Mouse (Mus musculus): ENCODE measurements around the gene Mrpl42. TPM values are rescaled to one million over a fixed set of nuclear protein-coding genes. Genes with fewer than 3 reads are reported as not detected.

Mrpl42 gene
- polyA plus RNA-seq, 1 experiment = 163 TPM

- Histone ChIP-seq H3K36me3 (ENCODE audit: control insufficient read depth, insufficient read depth) (peaks cover 20% of the 10 kb centered on the region), H3K4me3 (ENCODE audit: insufficient read depth, poor library complexity, severe bottlenecking) (no peak overlapping the region), H3K27me3 (ENCODE audit: control insufficient read depth, insufficient read depth, insufficient read length) (no peaks in the 10 kb centered on the region), H3K79me2 (ENCODE audit: control insufficient read depth, insufficient read depth) (peaks cover 100% of the 10 kb centered on the region), H3K79me3 (ENCODE audit: low read depth) (peaks cover 99% of the 10 kb centered on the region), H3ac (ENCODE audit: control insufficient read depth, insufficient read length, low read depth) (no peak overlapping the region)
- TF ChIP-seq MYOD1 (IDR thresholded peaks at IDR 0.05; ENCODE audit: control insufficient read depth, insufficient read length, low read depth) (no peak), CEBPB (IDR thresholded peaks at IDR 0.05; ENCODE audit: low read depth) (no peak), MAX (IDR thresholded peaks at IDR 0.05) (no peak), FOSL1 (IDR thresholded peaks at IDR 0.05; ENCODE audit: insufficient read depth, low read length, poor library complexity, severe bottlenecking) (no peak), MYOG (IDR thresholded peaks at IDR 0.05; ENCODE audit: control insufficient read depth, extremely low read depth, insufficient read length) (no peak), USF1 (IDR thresholded peaks at IDR 0.05; ENCODE audit: low read depth) (no peak), CTCF (IDR thresholded peaks at IDR 0.05; ENCODE audit: control insufficient read depth, insufficient read depth, insufficient read length) (no peak)
Measured at GRCm38 (mm10) chr10:95526495-95527122, 24.9 kb upstream of the Mrpl42 start.

DNA sequence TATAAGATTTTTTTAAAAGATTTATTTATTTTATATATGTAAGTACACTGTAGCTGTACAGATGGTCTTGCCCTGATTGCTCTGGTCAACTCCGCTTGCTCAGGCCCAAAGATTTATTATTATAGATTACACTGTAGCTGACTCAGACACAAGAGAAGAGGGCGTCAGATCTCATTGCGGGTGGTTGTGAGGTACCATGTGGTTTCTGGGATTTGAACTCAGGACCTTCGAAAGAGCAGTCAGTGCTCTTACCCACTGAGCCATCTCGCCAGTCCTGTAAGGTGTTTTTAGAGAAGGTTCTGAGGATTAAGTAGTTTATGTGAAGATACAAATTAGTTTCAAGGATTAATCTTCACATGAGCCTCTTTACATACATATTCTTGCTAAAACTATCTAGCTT is 24.1 kb upstream of the Mrpl42 start:
- Histone ChIP-seq H3K4me3 (ENCODE audit: insufficient read depth, poor library complexity, severe bottlenecking) (no peak overlapping the region), H3K27me3 (ENCODE audit: control insufficient read depth, insufficient read depth, insufficient read length) (no peaks in the 10 kb centered on the region), H3ac (ENCODE audit: control insufficient read depth, insufficient read length, low read depth) (no peak overlapping the region), H3K36me3 (ENCODE audit: control insufficient read depth, insufficient read depth) (peaks cover 20% of the 10 kb centered on the region), H3K79me3 (ENCODE audit: low read depth) (peaks cover 99% of the 10 kb centered on the region), H3K79me2 (ENCODE audit: control insufficient read depth, insufficient read depth) (peaks cover 100% of the 10 kb centered on the region)
- no peak for TF ChIP-seq FOSL1 (IDR thresholded peaks at IDR 0.05; ENCODE audit: insufficient read depth, low read length, poor library complexity, severe bottlenecking)
- TF ChIP-seq MAX (IDR thresholded peaks at IDR 0.05) = no peak
- TF ChIP-seq MYOD1 (IDR thresholded peaks at IDR 0.05; ENCODE audit: control insufficient read depth, insufficient read length, low read depth) = no peak
- no peak for TF ChIP-seq CTCF (IDR thresholded peaks at IDR 0.05; ENCODE audit: control insufficient read depth, insufficient read depth, insufficient read length)
- no peak for TF ChIP-seq MYOG (IDR thresholded peaks at IDR 0.05; ENCODE audit: control insufficient read depth, extremely low read depth, insufficient read length)
- no peak for TF ChIP-seq CEBPB (IDR thresholded peaks at IDR 0.05; ENCODE audit: low read depth)
- TF ChIP-seq USF1 (IDR thresholded peaks at IDR 0.05; ENCODE audit: low read depth) = no peak

DNA sequence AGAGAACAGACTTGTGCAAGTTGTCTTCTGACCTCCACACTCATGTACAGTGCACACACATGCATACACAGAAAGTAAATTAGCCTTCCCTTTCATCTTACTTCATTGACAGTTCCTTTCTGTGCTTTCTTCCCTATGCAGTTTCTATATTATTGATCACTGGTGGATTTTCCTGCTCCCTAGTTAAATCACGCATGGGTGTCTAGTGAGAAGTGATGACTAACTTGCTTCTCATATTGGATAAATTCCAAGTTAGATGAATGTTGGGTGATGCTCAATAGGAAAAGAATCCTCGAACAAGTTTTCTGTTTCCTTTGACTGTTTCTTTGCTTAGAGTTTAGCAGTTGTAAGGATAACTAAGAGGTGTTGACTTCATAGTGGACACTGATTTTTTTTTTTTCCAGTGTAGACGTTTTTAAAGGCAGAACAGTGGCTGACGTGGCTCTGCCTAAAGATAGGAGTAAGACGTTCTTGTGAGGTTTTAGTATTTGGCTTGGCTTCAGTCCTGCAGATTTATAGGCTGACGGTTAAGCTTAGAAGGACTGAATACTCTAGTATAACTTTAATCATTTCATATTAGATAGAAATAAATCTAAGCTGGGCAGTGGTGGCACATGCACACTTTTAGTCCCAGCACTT is 23.4 kb upstream of the Mrpl42 start:
- no peak for TF ChIP-seq MYOG (IDR thresholded peaks at IDR 0.05; ENCODE audit: control insufficient read depth, extremely low read depth, insufficient read length)
- no peak for TF ChIP-seq CEBPB (IDR thresholded peaks at IDR 0.05; ENCODE audit: low read depth)
- no peak for TF ChIP-seq CTCF (IDR thresholded peaks at IDR 0.05; ENCODE audit: control insufficient read depth, insufficient read depth, insufficient read length)
- TF ChIP-seq FOSL1 (IDR thresholded peaks at IDR 0.05; ENCODE audit: insufficient read depth, low read length, poor library complexity, severe bottlenecking) = no peak
- no peak for TF ChIP-seq USF1 (IDR thresholded peaks at IDR 0.05; ENCODE audit: low read depth)
- no peak for TF ChIP-seq MYOD1 (IDR thresholded peaks at IDR 0.05; ENCODE audit: control insufficient read depth, insufficient read length, low read depth)
- no peak for TF ChIP-seq MAX (IDR thresholded peaks at IDR 0.05)
- Histone ChIP-seq H3K27me3 (ENCODE audit: control insufficient read depth, insufficient read depth, insufficient read length) (no peaks in the 10 kb centered on the region), H3K79me2 (ENCODE audit: control insufficient read depth, insufficient read depth) (peaks cover 100% of the 10 kb centered on the region), H3ac (ENCODE audit: control insufficient read depth, insufficient read length, low read depth) (no peak overlapping the region), H3K36me3 (ENCODE audit: control insufficient read depth, insufficient read depth) (peaks cover 26% of the 10 kb centered on the region), H3K4me3 (ENCODE audit: insufficient read depth, poor library complexity, severe bottlenecking) (no peak overlapping the region), H3K79me3 (ENCODE audit: low read depth) (peaks cover 99% of the 10 kb centered on the region)

DNA sequence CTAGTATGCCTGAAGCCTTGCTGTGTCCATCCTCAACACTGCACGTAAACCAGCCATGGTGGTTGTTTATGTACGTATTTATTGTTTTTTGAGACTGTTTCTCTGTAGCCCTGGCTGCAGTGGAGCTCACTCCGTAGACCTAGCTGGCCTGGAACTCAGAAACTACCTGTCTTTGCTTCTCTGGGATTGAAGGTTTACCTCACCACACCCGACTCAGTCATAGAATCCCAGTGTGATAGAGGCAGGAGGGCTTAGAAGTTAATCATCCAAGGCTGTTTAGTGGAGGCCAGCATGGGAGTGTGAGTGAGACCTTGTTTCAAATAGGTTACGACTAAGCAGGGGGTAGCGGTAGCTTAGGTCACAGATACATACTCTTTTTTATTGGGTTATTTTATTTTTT is 15.9 kb upstream of the Mrpl42 start:
- Histone ChIP-seq H3K79me2 (ENCODE audit: control insufficient read depth, insufficient read depth) (peaks cover 83% of the 10 kb centered on the region), H3K27me3 (ENCODE audit: control insufficient read depth, insufficient read depth, insufficient read length) (no peaks in the 10 kb centered on the region), H3K79me3 (ENCODE audit: low read depth) (peaks cover 76% of the 10 kb centered on the region), H3K4me3 (ENCODE audit: insufficient read depth, poor library complexity, severe bottlenecking) (no peak overlapping the region), H3ac (ENCODE audit: control insufficient read depth, insufficient read length, low read depth) (no peak overlapping the region), H3K36me3 (ENCODE audit: control insufficient read depth, insufficient read depth) (peaks cover 44% of the 10 kb centered on the region)
- no peak for TF ChIP-seq FOSL1 (IDR thresholded peaks at IDR 0.05; ENCODE audit: insufficient read depth, low read length, poor library complexity, severe bottlenecking)

- peaks cover 55% of the 10 kb centered on the region for H3K79me3 ChIP-seq (ENCODE audit: low read depth)
- TF ChIP-seq FOSL1 (IDR thresholded peaks at IDR 0.05; ENCODE audit: insufficient read depth, low read length, poor library complexity, severe bottlenecking) (no peak), MAX (IDR thresholded peaks at IDR 0.05) (no peak), CEBPB (IDR thresholded peaks at IDR 0.05; ENCODE audit: low read depth) (no peak), CTCF (IDR thresholded peaks at IDR 0.05; ENCODE audit: control insufficient read depth, insufficient read depth, insufficient read length) (no peak), MYOG (IDR thresholded peaks at IDR 0.05; ENCODE audit: control insufficient read depth, extremely low read depth, insufficient read length) (no peak), MYOD1 (IDR thresholded peaks at IDR 0.05; ENCODE audit: control insufficient read depth, insufficient read length, low read depth) (no peak), USF1 (IDR thresholded peaks at IDR 0.05; ENCODE audit: low read depth) (no peak)
- peak overlapping the region; percentile 96 for H3K4me3 ChIP-seq (ENCODE audit: insufficient read depth, poor library complexity, severe bottlenecking)
- no peaks in the 10 kb centered on the region for H3K27me3 ChIP-seq (ENCODE audit: control insufficient read depth, insufficient read depth, insufficient read length)
- H3K36me3 ChIP-seq (ENCODE audit: control insufficient read depth, insufficient read depth) = peaks cover 33% of the 10 kb centered on the region
- H3K79me2 ChIP-seq (ENCODE audit: control insufficient read depth, insufficient read depth) = peaks cover 60% of the 10 kb centered on the region
- peak overlapping the region; percentile 96 for H3ac ChIP-seq (ENCODE audit: control insufficient read depth, insufficient read length, low read depth)
Measured at GRCm38 (mm10) chr10:95515293-95515931, 13.7 kb upstream of the Mrpl42 start.
